Mouse (Mus musculus): Measurements from ENCODE around the gene Prss46.

GRCm38 (mm10) chr9:110888935-110889334, 44.6 kb downstream of the Prss46 start:
- no peak for TF ChIP-seq CTCF (IDR thresholded peaks at IDR 0.05; ENCODE audit: low read depth, low read length)
- TF ChIP-seq POLR2A (IDR thresholded peaks at IDR 0.05; ENCODE audit: insufficient read depth, low read length): no peak
